Mouse (Mus musculus): ENCODE measurements around the gene Gzmf. TPM values are rescaled to one million over a fixed set of nuclear protein-coding genes. Genes with fewer than 3 reads are reported as not detected.
"Not testable (repeated sequence)": the region's sequence is repeated elsewhere in the genome, so short reads cannot be mapped to it uniquely, and the experiment has no call there.

Gene Gzmf
- total RNA-seq (2021): not detected
- long read RNA-seq, experiment 1: 0 reads
- long read RNA-seq, experiment 2: 0 reads

DNA sequence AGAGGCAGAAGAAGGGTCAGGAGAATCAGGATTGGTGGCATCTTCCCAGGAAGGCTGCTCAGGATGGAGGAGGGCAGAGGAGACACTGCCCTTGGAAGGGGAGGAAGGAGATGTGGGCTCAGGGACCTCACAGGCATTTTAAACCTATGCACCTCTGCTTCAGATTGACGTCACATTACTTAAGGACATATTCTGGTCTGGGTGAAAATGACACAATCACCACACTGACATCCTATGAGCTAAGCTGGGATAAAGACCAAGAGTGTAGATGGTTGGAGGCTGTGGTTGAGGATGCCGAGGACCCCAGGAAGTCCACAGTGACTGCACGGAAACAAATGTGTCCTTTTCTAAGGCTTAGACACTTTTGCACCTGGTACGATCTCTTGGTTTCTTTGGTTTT lies at the start of gene Gzmf:
Gene Gzmf, minus strand, starts transcription at position 101 of the 400 bp plus-strand sequence.
- DNase-seq (ENCODE audit: low spot score in 2 of 2): no peak

DNA sequence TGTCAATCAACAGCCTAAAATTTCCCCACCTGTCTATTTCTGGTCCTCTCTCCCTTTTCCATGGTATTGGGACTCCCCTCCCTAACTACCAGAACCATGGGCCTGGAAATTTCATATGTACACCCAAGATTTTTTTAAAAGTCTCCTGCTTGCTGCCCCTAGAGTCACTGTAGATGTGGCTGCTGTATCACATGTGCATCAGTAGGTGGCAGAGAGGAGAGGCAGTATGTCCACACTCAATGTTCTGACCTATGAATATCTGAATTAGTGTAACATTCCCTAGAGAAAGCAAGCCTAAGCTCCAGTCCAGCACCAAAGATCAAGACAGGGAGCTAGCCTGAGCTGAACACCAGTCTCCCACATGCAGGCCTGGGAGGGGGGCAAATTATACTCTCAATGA lies 29.2 kb upstream of the Gzmf start:
- DNase-seq (ENCODE audit: low spot score in 2 of 2): no peak

DNA sequence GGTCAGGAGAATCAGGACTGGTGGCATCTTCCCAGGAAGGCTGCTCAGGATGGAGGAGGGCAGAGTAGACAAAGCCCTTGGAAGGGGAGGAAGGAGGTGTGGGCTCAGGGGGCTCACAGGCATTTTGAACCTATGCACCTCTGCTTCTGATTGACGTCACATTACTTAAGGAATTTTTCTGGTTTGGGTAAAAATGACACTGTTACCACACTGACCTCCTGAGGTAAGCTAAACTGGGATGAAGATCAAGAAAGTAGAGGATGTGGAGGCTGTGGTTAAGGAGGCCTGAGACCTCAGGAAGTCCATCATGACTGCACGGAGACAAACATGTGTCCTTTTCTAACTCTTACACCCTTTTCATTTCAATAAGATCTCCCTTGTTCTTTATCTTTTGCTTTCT lies 23.3 kb upstream of the Gzmf start, which contains the start of gene Gzmc:
Gene Gzmc, minus strand, starts transcription at position 101 of the 400 bp plus-strand sequence.
- DNase-seq (ENCODE audit: low spot score in 2 of 2): no peak

DNA sequence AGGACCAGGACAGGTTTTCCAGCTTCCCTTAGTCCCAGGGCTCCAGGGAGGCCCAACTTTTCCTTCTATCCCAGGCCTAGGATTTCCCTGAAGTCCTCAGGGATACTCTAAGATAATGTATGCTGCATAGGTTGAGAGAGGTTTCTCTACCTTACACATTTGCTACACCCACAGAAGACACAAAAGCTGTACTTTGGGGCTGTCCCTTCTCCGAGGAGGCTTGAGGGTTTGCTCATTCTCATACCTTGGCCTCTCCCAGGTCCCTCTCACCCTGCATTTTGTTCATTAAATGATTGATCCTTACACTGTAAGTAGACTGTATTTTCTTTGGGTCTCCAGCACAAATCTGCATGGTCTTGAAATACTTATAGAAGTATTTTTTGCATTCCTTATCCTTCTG lies 5.6 kb downstream of the Gzmf start:
- DNase-seq (ENCODE audit: low spot score in 2 of 2): no peak

DNA sequence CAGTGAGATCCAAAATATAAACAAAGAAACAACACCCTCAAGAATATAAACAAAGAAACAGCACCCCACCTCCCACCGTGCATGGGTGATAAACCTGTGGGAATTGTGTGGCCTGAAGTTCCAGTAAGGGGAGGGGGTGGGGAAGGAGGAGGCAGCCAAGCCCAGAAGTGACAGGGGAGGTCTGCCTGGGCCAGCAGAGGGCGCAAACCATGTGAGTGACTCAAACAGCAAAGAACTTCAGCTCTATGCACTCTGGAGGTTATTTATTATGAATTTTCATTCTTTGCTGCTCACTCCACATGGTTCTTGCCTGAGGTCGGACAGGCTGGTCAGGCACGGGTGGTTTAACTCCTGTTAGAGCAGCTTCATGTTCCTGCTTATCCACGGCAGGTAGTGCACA lies 6.2 kb downstream of the Gzmf start:
- DNase-seq (ENCODE audit: low spot score in 2 of 2): not testable (repeated sequence)

DNA sequence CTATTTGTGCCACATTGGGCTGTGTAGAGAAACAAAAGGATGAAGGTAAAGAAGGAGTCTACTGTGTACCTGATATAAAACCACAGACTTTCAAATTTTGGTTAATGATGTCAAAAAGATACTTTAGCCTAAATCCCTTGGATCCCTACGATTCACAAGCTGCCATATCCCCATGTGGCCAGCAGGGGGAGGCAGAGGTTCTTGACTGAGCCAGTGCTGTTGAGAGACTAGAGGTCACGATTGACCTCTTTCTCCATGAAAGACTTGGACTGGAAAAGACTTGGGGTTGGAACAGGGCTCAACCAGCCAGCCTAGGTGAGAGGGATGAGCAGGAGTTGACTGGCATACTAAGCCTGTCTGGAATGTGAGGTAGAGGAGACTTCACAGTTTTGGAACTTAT lies 7.2 kb downstream of the Gzmf start:
- peak; percentile 67 to 80 for DNase-seq (ENCODE audit: low spot score in 2 of 2)

DNA sequence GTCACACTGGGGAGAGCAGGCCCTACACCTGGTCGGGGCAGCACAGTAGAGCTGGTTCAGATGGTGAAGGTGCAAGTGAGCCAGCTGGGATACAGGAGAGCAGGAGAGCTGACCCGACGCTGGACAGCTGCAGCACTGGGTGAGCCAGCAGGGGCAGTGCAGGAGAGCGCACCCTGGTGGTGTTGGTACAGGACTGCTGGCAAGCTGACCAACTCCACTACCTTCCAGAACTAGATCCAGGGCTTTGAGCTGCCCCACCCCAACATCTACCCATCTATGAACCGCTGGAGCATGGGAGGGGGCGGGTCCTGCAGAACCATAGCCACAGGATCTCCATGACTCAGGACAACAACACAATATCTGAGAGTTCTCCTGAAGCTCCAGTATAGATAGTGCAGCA lies 24.3 kb downstream of the Gzmf start:
- DNase-seq (ENCODE audit: low spot score in 2 of 2): no peak

DNA sequence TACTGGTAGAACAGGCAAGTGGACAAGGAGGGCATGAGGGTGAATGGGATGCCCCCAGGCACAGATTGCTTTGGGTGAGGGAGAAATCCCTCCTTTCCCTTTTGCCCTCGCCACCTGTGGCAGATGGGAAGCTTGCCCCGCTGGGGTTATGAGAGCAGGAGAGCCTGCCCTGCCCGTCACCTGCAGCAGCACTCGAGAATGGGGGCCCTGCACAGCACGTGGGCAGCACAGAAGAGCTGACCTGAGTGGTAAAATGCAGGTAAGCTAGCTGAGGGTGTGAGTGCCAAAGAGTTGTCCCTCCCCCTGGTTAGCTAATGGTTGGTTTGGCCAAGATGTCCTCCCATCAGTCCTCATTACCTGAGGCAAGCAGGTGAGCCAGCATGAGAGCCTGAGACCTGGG lies 24.7 kb downstream of the Gzmf start:
- no peak for DNase-seq (ENCODE audit: low spot score in 2 of 2)

DNA sequence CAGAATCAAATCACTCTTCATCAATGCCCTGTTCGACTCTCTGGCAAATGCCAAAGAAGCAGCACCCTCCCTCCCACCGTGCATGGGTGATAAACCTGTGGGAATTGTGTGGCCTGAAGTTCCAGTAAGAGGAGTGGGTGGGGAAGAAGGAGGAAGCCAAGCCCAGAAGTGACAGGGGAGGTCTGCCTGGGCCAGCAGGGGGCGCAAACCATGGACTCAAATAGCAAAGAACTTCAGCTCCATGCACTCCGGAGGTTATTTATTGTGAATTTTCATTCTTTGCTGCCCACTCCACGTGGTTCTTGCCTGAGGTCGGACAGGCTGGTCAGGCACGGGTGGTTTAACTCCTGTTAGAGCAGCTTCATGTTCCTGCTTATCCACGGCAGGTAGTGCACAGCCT lies 33.6 kb downstream of the Gzmf start:
- DNase-seq (ENCODE audit: low spot score in 2 of 2): peak; percentile 28 to 46

DNA sequence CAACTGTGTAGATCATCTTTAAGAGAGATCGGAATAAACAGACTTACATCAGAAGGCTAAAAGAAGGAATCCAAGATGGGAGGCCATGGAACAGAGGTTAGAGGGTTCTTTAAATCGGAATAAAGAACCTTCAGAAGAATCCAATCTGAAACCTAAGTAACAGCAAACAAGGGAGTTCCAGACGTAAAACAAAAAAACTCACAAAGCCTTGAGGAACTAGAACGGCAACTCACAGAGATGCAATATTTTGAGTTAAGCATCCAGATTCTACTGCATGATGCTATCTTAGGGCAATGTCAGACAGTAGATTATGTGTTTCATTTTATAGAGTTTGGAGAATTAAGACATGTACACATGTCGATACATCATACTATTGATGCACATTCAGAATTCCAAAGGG lies 36.7 kb downstream of the Gzmf start, which contains the start of gene Gzmn:
Gene Gzmn, minus strand, starts transcription at position 101 of the 400 bp plus-strand sequence.
- DNase-seq (ENCODE audit: low spot score in 2 of 2): no peak

DNA sequence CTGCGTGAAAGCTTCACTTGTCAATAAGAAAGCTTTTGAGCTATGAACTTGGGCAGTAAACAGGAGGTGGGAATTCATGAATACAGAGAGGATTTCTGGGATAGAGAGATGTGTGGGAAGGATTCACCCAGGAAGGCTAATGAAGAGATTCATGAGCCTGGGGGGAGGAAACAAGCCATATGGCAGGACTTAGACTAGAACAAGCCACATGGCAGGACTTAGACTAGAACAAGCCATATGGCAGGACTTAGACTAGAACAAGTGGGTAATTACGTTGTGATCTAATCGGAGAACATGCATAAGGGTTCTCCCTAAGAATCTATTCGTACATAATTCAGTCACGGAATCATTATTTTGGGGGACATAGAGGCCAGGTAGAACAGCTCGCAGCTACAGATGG lies 37.8 kb downstream of the Gzmf start:
- no peak for DNase-seq (ENCODE audit: low spot score in 2 of 2)

DNA sequence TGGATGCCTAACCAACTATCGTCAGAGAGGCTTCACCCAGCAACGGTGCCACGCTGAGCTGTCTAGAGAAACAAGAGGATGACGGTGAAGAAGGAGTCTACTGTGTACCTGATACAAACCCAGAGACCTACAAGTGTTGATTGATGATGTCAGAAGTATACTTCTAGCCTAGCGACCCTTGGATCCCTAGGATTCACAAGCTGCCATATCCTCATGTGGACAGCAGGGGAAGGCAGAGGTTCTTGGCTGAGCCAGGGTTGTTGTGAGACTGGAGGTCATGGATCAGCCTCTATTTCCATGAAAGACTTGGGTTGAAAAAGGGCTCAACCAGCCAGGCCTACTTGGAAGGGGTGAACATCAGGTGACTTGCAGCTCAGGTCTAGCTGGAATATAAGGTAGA lies 38.5 kb downstream of the Gzmf start:
- DNase-seq (ENCODE audit: low spot score in 2 of 2): no peak

DNA sequence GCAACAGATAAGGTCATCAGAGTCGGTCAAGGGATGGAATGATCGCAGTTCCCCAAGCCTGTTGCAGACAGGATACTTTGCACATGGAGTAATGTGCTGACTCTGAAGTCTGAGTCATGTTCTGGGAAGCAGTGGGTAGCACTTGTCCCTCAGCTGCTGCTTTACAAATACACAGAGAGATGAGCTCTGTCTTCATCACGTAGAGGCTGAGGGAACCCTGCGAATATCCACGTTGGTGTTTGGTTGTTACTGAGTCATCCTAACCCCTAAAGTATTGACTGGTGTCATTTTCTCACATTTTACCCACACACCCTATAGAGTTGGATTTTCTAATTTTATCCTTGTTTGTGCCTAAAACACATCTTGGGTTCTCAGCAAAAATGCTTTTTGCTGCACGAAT lies 43.2 kb downstream of the Gzmf start:
- peak; percentile 17 to 34 for DNase-seq (ENCODE audit: low spot score in 2 of 2)

DNA sequence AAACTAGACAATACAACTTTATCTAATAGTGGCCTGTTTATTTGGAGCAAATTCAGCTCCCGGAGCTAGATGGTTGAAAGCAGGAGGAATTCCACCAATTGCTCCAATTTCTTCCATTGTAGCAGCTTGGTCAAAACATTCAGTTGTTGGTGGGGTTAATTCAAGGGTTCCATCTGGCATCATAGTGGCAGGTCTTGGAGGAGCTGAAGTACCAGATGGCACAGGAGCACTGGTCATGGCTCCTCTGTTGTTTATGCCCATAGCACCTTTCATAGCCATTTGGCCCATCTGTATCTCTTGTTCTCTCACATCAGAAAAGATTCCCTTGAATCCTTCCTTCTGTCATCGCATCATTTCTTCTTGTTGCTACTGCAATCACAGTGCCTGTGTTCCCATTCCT lies 49.1 kb downstream of the Gzmf start:
- no peak for DNase-seq (ENCODE audit: low spot score in 2 of 2)

DNA sequence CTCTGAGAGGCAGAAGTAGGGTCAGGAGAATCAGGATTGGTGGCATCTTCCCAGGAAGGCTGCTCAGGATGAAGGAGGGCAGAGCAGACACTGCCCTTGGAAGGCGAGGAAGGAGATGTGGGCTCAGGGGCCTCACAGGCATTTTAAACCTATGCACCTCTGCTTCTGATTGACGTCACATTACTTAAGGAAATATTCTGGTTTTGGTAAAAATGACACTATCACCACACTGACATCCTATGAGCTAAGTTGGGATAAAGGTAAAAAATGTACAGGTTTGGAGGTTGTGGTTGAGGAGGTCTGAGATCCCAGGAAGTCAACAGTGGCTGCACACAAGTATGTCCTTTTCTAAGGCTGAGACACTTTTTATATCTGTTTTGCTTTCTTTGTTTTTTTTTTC lies 51.7 kb downstream of the Gzmf start, which contains the start of gene Gzmg:
Gene Gzmg, minus strand, starts transcription at position 101 of the 400 bp plus-strand sequence.
- not testable (repeated sequence) for DNase-seq (ENCODE audit: low spot score in 2 of 2)

DNA sequence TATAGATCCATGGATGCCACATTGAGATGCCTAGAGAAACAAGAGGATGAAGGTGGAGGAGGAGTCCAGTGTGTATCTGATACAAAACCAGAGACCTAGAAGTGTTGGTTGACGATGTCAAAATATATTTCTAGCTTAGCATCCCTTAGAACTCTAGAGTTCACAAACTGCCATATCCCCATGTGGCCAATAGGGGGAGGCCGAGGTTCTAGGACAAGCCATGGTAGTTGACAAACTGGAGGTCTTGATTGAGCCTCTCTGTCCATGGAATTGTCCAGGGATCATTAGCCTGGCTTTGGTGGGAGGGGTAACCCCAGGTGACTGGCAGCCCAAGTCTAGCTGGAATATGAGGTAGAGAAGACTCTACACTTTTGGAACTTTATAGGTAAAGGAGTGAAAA lies 55.9 kb downstream of the Gzmf start:
- no peak for DNase-seq (ENCODE audit: low spot score in 2 of 2)

Other genes with a start within 250 kb of the Gzmf start
- not detected for gene Mcpt1, start 193.4 kb downstream of the Gzmf start, total RNA-seq (2021)
- gene Mcpt9, start 180.9 kb downstream of the Gzmf start, total RNA-seq (2021): not detected
- not detected for gene Mcpt2, start 169.4 kb downstream of the Gzmf start, total RNA-seq (2021)
- gene Mcpt4, start 149.1 kb downstream of the Gzmf start, total RNA-seq (2021): not detected
- not detected for gene Mcpt8, start 126.1 kb downstream of the Gzmf start, total RNA-seq (2021)
- gene Ctsg, start 108.8 kb downstream of the Gzmf start, total RNA-seq (2021): not detected
- not detected for gene Gzme, start 90.8 kb downstream of the Gzmf start, total RNA-seq (2021)
- gene Gzmd, start 78.8 kb downstream of the Gzmf start, total RNA-seq (2021): not detected
- not detected for gene Gzmg, start 51.8 kb downstream of the Gzmf start, total RNA-seq (2021)
- not detected for gene Gzmn, start 36.8 kb downstream of the Gzmf start, total RNA-seq (2021)
- not detected for gene Gzmc, start 23.2 kb upstream of the Gzmf start, total RNA-seq (2021)
- gene Gzmb, start 50.8 kb upstream of the Gzmf start, total RNA-seq (2021): not detected
- gene Atp12a, start 153.7 kb upstream of the Gzmf start, total RNA-seq (2021): not detected
- gene Rnf17, start 191.2 kb upstream of the Gzmf start, total RNA-seq (2021): under 1 TPM; 0.59 to 0.79 TPM

Data from left cerebral cortex, adult 18-20 months (tissue).